Mouse (Mus musculus): ENCODE measurements around the gene Zyg11b.

DNA sequence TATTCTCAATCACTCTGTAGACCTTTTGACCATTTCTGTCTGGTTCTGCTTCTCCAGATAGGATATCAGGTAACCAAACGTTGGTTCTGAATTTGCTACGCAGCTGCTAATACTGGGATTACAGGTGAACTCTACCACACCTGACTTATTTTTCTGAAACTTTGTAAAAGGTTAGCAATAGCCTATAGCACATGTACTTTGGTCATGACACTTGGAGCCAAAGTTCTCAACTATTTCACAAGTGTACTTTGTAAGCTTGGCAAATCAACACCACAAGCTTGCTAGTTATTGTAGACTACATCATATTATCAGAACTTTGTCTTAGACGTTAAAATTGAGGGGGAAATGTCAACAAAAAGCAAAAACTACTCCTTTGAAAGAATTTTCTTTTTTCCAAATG, 67.2 kb downstream of the Zyg11b start:
- TF ChIP-seq CTCF (IDR thresholded peaks at IDR 0.05), result no peak
- TF ChIP-seq POLR2A (IDR thresholded peaks at IDR 0.05; ENCODE audit: insufficient read depth, low read depth, low read length), result no peak

All from heart, adult 2 months (tissue).